Mouse (Mus musculus): ENCODE results near the gene Avp.

DNA sequence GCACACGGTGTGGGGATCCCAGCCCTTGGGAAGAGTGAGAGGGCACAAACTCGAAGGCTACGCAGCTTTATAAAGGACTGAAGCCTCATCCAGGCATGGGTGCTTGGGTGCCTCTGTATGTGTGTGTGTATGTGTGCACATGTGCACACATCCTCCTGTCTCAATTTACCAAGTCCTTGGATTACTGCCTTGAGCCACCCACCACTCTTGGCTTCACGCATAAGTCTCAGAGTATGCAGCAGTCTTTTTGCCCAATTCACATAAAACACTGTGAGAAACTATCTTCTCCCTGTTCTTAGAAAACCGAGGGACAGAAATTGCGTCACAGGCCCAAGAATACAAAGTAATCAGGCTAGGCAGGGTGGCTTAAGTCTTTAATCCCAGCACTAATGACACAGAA, 3.7 kb upstream of the Avp start:
- TF ChIP-seq CTCF (IDR thresholded peaks at IDR 0.05; ENCODE audit: extremely low read depth, insufficient read length, insufficient replicate concordance, low read depth, low read length) = no peak
- TF ChIP-seq POLR2A (IDR thresholded peaks at IDR 0.05; ENCODE audit: low read depth, low read length) = no peak

Data from small intestine, adult 2 months (tissue).